Mouse (Mus musculus): ENCODE data around the gene Taok2.

The Taok2 gene

DNA sequence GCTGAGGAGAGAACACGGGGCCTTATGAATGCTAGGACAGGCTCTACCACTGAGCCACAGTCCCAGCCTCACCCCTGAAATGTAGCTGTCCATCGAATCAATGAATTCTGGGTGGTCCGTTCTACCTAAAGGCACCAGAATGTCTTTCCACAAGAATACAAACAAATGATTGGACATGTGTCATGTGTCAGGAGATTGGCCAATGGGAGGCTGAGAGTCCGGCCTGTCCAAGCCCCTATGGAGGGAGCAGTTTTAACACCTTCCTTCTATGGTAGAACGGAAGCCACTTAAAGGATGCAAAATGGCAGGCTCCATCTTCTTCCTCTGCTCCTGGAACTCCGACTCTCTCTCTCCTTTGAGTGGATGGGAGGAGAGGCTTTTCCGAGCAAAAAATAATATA lies 66.9 kb downstream of the Taok2 start:
- Histone ChIP-seq H3K36me3 (ENCODE audit: insufficient read depth, low read length) (no peaks in the 10 kb centered on the region), H3K4me3 (replicated peaks; ENCODE audit: low read length) (no peak overlapping the region), H3K4me1 (replicated peaks; ENCODE audit: low read depth, low read length) (peaks cover 46% of the 10 kb centered on the region), H3K27me3 (ENCODE audit: insufficient read depth, low read length) (peaks cover 8% of the 10 kb centered on the region; the same call in 1 of the 2 replicates), H3K9me3 (ENCODE audit: low read length) (peaks cover 4% of the 10 kb centered on the region)
- TF ChIP-seq NANOG (IDR thresholded peaks at IDR 0.05; ENCODE audit: borderline replicate concordance, low read length), result no peak

DNA sequence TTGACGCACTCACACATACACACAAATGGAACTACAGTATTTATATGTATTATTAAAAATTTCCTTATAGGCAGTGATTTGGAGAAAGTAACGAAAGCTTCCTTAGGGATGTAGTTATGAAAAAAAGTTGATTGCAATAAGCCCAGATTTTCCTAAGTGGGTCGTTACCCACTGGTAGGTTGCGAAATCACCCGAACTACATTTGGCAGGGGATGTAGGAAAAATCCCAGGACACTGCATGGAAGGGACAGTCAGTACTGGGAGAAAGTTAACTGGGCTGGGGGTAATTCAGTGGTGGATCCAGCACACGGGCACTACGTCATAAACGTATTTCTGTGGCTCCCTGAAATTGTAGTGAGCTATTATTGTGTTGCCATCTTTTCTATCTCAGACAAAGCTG lies 68.0 kb downstream of the Taok2 start:
- Histone ChIP-seq H3K9me3 (ENCODE audit: low read length) (peaks cover 4% of the 10 kb centered on the region), H3K4me3 (replicated peaks; ENCODE audit: low read length) (no peak overlapping the region), H3K27me3 (ENCODE audit: insufficient read depth, low read length) (0 out of 2 replicates have a peak, but pooled peaks cover 3% of the 10 kb centered on the region), H3K36me3 (ENCODE audit: insufficient read depth, low read length) (no peaks in the 10 kb centered on the region), H3K4me1 (replicated peaks; ENCODE audit: low read depth, low read length) (peaks cover 41% of the 10 kb centered on the region)
- TF ChIP-seq NANOG (IDR thresholded peaks at IDR 0.05; ENCODE audit: borderline replicate concordance, low read length) (no peak), CTCF (conservative IDR thresholded peaks at IDR 0.05; ENCODE audit: low read length) (no peak)

DNA sequence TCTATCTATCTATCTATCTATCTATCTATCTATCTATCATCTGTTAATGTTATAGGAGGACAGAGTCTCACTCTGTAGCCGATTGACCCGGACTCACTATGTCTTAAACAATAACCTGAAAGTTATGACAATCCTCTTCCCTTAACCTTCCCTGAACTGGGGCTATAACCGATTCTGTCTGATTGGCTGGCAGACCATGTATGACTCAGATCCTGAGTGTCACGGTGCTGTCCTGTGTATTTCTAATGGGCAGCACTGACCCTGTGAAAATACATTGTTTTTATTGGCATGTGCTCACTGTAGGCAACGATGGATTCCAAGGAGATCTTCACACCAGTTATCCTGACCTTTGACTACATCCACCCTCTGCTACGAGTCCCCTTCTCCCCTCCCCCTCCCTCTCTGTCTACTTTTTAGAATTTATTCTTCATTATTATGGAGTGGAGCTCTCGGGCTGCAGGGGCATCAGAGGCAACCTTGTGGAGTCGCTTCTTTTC lies 68.7 kb downstream of the Taok2 start:
- peaks cover 46% of the 10 kb centered on the region for H3K4me1 ChIP-seq (replicated peaks; ENCODE audit: low read depth, low read length)
- H3K9me3 ChIP-seq (ENCODE audit: low read length), result peaks cover 4% of the 10 kb centered on the region
- H3K27me3 ChIP-seq (ENCODE audit: insufficient read depth, low read length), result 0 out of 2 replicates have a peak, but pooled peaks cover 3% of the 10 kb centered on the region
- H3K4me3 ChIP-seq (replicated peaks; ENCODE audit: low read length), result no peak overlapping the region
- no peaks in the 10 kb centered on the region for H3K36me3 ChIP-seq (ENCODE audit: insufficient read depth, low read length)
- TF ChIP-seq POU5F1 (IDR thresholded peaks at IDR 0.05; ENCODE audit: borderline replicate concordance, low read length) (no peak), CTCF (conservative IDR thresholded peaks at IDR 0.05; ENCODE audit: low read length) (no peak), NANOG (IDR thresholded peaks at IDR 0.05; ENCODE audit: borderline replicate concordance, low read length) (no peak)

Data from E14TG2a.4 (cell line).